Mouse (Mus musculus) G1E (cell line): Measurements from ENCODE around the gene Adap1.

Experiments
- CTCF ChIP-seq: IDR thresholded peaks from 2 replicates; pipeline ENCODE4 v1.5.1; 2012; ENCODE audit warnings: low read depth, low read length, inconsistent platforms, mixed read lengths
- GATA1 ChIP-seq: IDR thresholded peaks from 2 replicates; pipeline ENCODE4 v1.6.1; 2012; ENCODE audit warnings: borderline replicate concordance, low read length, inconsistent platforms, mixed read lengths
- GATA2 ChIP-seq: IDR thresholded peaks from 2 replicates; pipeline ENCODE4 v1.6.1; 2012; ENCODE audit warnings: low read depth, low read length, inconsistent platforms, borderline replicate concordance
- POLR2AphosphoS5 ChIP-seq: IDR thresholded peaks from 2 replicates; pipeline ENCODE4 v1.6.1; 2012; ENCODE audit warnings: low read depth, low read length, inconsistent platforms; ENCODE audit not compliant: insufficient replicate concordance
- TAL1 ChIP-seq: conservative IDR thresholded peaks from 2 replicates; pipeline ENCODE4 v1.6.1; 2012; ENCODE audit warnings: low read depth, low read length, inconsistent platforms, mixed read lengths

GRCm38 (mm10) chr5:139229716-139230115 lies 95.7 kb downstream of the Adap1 start:
- no peak for TF ChIP-seq CTCF
- no peak for TF ChIP-seq POLR2AphosphoS5
- TF ChIP-seq GATA1 = no peak
- no peak for TF ChIP-seq TAL1
- TF ChIP-seq GATA2 = no peak
